Mouse (Mus musculus): ENCODE results near the gene Grwd1.

The Grwd1 gene

DNA sequence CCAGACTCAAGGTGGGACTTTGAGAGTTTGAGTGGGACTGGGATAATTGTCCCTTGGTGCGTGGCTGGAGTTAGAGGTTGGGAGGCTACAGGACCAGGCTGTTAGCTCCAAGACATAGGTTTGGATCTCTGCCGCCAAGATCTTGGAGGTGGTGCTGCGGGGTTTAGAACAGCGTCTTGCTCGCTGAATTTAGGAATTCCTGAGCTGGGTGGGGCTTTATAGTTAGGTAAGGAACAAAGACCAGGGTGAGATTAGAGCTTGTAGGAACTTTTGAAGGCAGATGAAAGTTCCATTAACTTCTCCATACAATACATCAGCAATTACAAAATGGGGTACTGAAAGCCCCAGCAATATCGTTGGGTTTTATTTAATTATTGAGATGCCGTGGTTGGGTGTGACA lies 30.7 kb downstream of the Grwd1 start:
- DNase-seq (ENCODE audit: extremely low spot score, low spot score): no peak

DNA sequence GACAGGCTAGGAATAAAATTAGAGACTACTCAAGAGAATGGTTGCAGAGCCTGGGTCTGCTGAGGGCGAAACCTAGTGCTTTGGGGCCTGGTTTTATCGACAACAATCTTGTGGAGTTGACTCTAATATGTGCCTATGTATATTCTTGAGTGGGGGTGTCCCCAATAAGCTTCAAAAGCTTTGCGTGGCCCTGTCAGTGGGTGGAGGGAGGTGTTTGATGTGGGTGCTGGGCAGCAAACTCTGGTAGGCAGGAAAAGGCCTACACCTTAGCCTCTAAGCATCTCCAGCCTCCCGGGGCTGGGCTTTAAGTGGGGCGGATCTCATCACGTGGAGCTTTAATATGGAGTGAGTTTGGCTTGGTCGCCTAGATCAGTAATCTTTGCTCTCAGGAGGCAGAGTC lies 31.8 kb downstream of the Grwd1 start:
- no peak for DNase-seq (ENCODE audit: extremely low spot score, low spot score)

DNA sequence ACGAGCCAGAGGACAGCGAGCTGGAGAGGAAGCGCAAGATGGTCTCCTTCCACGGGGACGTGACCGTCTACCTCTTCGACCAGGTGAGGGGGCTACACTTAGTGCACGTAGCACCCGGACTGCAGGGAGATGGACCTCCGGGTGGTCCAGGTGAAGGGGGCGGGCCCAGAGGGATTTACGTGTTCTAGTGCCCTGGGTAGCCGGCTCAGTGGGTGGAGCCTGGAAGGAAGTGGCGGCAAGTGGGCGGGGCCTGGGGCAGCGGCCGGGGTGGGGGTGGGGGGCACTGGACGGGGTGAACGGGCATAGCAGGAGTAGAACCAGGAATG lies 32.3 kb downstream of the Grwd1 start:
- no peak for DNase-seq (ENCODE audit: extremely low spot score, low spot score)

DNA sequence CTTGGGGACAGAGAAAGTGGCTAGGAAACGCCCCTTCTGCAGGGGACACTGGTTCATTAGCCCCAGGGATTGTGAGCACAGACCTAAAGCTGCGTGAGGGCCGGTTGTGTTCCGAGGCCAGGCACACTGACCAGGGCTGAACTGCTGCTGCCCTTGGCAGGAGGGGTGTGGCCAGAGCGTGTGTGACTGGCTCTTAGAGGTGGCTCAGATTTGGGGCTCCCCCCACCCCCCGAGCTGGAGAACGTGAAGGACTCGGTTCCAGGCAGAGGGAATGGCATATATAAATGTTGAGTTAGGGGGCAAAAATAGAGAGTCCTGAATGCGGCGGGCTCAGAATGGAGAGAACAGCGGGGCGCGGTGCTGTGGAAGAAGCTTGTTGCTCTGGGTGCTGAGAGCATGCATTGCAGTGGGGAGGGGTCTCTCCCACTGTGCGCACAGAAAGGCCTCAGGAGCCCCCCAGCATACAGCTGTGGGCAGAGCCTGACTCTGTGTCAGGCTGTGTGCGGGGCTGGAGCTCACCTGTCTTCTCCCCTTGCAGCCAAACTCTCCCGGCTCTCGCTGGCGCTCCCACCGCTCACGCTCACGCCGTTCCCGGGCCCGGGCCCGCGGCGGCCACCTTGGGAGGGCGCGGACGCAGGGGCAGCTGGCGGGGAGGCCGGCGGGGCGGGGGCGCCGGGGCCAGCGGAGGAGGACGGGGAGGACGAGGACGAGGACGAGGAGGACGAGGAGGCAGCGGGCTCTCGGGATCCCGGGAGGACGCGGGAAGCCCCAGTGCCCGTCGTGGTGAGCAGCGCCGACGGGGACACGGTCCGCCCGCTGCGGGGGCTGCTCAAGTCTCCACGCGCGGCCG lies 32.9 kb downstream of the Grwd1 start:
- peak; percentile 48 for DNase-seq (ENCODE audit: extremely low spot score, low spot score)

DNA sequence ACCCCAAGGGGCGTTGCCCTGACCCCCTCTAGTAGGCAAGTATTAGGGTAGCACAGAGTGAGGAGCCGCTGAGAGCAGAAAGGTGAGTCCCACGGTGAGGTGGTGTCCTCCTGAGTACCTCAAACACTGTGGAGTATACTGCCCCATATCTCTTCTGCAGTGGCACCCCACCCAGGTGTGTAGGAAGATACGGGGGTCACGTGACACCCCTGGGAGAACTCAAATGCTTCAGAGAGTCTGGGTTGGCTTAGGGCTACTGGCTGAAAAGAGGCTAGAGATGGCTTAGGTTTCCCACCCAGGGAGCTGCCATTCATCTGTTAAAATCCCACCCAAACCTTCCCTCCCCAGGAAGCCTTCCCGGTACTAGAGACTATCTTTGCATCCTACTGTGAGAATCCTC lies 33.8 kb downstream of the Grwd1 start:
- DNase-seq (ENCODE audit: extremely low spot score, low spot score): no peak

DNA sequence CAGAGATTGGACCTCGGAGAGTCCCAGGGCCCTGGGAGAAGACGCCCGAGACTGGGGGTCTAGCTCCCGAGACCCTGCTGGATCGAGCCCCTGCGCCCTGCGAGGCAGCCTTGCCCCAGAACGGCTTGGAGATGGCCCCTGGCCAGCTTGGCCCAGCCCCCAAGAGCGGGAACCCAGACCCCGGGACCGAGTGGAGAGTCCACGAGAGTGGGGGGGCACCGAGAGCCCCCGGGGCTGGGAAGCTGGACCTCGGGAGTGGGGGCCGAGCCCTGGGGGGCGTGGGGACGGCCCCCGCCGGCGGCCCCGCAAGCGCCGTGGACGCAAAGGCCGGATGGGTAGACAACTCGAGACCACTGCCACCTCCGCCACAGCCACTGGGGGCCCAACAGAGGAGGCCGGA lies 35.8 kb downstream of the Grwd1 start:
- no peak for DNase-seq (ENCODE audit: extremely low spot score, low spot score)

DNA sequence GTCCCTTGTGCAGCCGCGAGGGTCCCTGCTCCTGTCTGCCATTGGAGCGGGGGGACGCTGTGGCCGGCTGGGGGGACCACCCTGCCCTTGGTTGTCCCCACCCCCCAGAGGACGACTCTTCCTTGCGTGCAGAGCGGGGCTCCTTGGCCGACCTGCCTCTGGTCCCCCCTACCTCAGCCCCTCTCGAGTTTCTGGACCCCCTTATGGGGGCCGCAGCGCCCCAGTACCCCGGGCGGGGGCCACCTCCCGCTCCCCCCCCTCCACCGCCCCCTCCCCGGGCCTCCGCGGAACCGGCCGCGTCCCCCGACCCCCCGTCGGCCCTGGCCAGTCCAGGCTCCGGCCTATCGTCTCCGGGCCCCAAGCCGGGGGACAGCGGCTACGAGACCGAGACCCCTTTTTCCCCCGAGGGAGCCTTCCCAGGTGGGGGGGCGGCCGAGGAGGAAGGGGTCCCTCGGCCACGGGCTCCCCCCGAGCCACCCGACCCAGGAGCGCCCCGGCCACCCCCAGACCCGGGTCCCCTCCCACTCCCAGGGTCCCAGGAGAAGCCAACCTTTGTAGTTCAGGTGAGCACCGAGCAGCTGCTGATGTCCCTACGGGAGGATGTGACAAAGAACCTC lies 36.7 kb downstream of the Grwd1 start:
- no peak for DNase-seq (ENCODE audit: extremely low spot score, low spot score)

DNA sequence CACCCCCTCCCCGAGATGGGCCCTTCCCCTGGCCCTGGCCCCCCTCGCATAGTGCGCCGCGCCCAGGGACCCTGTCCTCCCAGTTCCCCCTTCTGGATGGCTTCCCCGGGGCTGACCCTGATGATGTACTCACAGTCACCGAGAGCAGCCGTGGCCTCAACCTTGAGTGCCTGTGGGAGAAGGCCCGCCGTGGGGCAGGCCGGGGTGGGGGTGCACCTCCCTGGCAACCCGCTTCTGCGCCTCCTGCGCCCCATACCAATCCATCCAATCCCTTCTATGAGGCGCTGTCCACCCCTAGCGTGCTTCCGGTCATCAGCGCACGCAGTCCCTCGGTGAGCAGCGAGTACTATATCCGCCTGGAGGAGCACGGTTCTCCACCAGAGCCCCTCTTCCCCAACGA lies 37.5 kb downstream of the Grwd1 start:
- no peak for DNase-seq (ENCODE audit: extremely low spot score, low spot score)

DNA sequence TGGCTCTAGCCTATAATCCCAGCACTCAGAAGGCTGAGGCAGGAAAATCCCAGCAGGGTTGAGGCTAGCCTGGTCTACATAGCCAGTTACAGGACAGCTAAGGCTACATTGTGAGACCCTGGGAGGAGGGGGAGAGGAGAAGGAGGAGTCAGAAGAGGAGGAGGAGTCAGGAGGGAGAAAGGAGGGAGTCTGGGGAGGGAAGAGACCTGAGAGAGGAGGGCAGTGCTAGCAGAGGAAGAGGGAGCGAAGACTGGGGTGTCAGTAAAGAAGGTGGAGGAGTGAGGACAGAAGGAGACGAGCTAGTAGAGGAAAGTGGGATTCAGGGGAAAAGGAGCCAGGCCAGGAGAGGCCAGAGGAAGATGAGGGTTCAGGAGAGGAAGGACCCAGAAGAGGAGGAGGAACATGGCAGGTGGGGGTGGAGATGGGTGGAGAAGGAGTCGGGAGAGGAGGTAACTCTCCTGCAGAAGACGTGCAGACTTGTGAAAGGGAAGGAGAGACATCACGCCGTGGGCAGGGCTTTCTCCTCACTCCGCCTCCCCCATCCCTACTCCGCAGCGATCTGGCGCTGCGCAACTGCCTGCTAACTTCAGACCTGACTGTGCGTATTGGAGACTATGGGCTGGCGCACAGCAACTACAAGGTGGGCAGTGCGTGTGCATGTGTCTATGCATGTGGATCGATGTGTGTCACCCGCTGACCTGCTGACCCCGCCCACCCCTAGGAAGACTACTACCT lies 38.8 kb downstream of the Grwd1 start:
- no peak for DNase-seq (ENCODE audit: extremely low spot score, low spot score)

DNA sequence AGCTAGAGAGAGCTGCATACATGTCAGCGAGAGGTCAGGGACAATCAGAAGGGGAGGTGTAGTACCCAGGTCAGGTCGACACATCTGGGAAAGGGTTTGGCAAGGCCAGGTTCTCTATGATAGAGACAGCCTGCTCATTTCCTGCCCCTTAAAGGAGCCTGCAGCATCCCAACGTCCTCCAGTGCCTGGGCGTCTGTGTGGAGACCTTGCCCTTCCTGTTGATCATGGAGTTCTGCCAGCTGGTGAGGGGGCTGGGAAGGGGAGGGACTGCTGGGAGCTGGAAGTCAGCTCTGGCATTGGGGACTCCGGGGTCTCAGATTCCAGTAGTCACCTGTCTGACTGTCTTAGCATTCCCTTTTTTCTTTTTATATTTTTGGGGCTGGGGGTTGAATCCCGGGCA lies 40.0 kb downstream of the Grwd1 start:
- DNase-seq (ENCODE audit: extremely low spot score, low spot score): no peak

DNA sequence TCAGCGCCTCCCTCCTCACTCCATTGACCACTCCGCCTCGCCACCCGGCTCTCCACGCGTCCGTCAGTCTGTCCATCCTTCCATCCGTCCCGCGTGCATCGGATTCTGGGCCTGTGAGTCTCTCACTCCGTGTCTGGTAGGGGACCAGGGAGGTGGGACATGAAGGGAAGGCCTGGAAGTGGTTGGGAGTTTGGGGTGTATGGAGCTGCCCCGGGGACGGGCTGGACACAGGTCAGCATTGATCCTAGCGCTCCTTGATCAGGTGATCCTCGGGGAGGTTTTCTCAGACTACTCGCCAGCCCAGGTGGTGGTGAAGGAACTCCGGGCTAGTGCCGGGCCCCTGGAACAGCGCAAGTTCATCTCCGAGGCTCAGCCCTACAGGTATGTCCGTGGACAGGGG lies 43.1 kb downstream of the Grwd1 start:
- DNase-seq (ENCODE audit: extremely low spot score, low spot score): no peak

DNA sequence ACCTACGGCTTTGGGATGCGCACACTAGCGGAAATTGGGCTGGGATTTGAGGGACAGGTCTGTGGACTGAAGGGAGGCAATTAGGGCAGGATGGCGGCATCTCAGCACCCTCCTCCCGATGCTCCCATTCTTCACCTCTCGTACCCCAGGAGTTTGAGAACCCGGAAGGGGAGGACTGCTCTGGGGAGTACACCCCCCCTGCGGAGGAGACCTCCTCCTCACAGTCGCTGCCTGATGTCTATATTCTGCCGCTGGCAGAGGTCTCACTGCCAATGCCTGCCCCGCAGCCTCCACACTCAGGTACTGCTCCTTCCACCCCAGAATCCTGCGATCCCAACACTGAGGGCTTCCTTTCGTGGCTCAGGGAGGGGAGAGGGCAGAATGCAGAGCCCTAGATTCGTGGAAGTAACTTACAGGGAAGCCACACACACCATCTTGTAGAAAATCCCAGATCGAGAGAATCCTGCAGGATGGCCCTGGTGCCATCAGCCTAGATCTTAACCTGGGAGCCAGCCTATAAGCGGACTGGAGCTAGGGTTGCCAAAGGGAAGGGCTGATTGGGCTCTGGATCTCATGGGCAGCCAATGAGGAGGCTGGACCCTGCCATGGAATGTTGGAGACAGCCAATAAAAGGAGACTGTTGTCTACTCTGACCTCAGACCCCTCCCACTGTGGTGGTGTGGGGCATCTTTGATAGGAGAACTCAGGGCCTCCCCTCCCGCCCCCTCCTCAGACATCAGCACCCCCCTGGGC lies 43.9 kb downstream of the Grwd1 start:
- peak; percentile 52 for DNase-seq (ENCODE audit: extremely low spot score, low spot score)

DNA sequence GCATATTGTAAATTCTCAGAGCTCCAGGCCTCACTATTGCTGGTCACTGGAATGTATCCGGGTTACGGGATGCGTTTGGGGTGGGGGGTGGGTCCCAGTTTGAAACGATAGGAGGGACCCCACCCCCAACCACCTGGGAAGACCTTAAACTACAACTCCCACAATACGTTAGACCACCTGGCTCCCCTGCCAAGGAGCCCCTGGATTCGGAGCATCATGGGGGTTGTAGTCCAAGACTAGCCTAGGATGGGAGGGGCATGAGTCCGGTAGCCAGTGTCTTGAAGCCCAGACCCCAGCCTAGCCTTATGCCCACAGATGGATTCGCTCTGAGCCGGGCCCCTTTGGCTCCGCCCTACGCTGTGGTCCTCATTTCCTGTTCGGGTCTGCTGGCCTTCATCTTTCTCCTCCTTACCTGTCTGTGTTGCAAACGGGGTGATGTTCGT lies 44.6 kb downstream of the Grwd1 start:
- DNase-seq (ENCODE audit: extremely low spot score, low spot score): peak; percentile 70

DNA sequence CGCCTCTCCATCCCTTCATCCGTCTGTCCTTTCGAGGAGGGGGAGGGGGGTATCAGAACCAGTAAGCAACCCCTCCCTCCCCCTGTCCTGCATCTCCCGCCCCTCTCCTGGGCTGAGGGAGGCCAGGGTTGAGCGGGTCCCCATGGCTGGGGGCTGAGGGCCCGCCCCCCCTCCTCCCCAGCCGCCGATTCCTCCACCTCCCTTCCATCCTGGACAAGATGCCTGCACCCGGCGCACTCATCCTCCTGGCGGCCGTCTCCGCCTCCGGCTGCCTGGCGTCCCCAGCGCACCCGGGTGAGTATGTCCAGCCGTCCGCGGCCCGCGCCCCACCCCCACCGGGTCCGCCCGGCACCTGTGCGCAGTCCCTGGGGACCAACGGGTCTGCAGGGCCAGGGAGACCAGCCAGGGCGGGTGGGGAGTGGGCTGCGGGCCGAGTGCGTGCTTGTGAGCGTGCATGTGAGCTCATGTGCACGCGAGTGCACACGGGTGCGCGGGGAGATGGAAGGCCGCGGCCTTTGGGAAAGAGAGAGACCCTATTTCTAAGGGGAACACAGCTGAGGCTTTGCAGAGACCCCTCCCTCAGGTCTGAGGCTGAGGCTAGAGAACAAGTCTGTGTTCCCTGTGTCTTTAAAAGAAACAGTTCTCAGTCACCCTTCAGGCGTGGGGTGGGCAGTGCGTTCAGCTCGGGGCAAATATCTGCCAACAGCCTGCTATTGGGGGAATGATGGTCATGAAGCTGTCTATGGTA lies 45.2 kb downstream of the Grwd1 start:
- DNase-seq (ENCODE audit: extremely low spot score, low spot score): peak; percentile 87

DNA sequence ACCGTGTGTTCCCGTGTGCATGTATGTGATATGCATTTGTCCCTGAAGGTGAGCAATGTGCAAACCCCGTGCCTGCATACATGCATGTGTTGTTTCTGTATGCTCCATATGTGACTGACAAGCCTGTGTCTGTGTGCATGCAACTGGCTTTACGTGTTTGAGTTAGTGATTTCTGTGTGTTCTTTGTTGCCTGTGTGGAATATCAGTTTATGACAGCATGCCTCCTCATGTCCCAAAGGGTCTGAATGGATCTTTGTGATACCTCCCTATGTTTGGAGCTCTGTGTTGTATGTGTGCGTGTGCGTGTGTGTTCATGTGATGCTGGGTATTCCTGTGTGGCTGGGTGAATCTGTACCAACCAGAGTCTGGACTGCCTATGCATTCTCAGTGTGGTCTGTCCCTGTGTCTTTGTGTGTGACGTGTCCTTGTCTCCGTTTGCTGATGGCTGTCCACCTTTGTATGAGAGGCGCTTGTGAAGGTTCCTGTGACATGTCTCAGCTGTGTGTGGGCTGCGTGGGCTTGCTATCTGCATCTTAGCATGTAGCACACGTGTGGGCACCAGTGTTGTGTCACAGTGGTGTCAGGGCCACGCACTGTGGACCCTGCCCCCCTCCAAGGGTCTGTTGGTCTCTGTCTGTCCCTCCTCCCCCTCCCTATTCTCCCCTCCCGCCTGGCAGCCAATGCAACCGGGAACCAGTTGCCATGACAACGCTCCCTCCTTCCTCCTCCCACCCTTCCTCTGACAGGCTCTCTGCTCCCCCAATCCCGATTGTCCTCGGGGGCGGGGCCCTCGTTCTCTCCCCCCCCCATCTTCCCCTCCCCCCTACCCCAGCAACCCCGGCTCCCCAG lies 46.0 kb downstream of the Grwd1 start, which contains the start of gene Sult2b1:
TSS of gene Sult2b1 (minus strand) at position 146 of the 849 bp plus-strand sequence.
- DNase-seq (ENCODE audit: extremely low spot score, low spot score): no peak

DNA sequence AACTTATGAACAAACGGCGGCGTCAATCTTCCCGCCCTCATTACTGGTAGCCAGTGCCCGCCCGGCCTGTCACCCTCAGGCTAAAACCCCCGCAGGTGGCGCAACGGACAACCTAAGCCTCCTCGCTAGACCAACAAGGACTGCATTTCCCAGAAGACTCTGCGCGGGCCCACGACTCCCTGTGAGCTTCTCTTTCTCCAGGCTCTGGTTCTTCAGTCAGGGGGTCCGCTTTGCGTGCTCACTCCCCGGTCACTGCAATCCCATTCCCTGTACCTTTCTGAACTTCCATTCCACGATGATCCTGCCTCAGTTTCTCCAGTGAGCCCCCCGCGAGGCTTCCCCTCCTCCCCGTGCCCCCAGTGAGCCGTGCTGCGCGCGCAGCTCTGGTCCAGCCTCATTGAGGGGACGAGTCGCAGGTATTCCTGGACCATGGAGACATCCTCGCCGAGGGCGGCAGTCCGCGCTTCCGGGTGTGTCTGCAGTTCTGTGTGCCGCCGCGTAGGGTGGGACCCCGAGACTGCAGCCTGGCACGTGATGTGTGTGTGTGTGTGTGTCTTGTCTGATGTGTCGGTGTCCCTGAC lies 47.1 kb downstream of the Grwd1 start, which contains the start of gene Lmtk3:
TSS of gene Lmtk3 (plus strand) at position 228 of the 581 bp plus-strand sequence.
- DNase-seq (ENCODE audit: extremely low spot score, low spot score): peak; percentile 82

DNA sequence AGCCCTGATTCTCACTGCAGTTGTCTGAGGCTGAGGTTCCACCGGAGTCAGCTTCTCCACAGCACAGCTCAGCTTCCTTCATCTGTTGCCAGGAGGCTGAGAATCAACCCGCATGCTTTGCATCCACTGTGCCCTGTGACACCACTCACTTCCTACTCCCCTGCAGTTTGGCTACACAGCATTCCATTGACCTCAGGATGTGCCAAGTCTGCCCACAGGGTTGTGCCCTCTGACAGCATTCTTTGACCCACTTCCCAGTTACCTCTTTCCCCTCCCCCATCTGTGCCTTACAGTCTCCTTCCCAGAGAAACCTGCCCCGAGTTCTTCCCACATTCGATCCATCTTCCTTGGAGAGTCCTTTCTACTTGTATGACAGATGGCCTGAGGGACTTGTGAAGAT lies 48.5 kb downstream of the Grwd1 start:
- DNase-seq (ENCODE audit: extremely low spot score, low spot score): no peak

DNA sequence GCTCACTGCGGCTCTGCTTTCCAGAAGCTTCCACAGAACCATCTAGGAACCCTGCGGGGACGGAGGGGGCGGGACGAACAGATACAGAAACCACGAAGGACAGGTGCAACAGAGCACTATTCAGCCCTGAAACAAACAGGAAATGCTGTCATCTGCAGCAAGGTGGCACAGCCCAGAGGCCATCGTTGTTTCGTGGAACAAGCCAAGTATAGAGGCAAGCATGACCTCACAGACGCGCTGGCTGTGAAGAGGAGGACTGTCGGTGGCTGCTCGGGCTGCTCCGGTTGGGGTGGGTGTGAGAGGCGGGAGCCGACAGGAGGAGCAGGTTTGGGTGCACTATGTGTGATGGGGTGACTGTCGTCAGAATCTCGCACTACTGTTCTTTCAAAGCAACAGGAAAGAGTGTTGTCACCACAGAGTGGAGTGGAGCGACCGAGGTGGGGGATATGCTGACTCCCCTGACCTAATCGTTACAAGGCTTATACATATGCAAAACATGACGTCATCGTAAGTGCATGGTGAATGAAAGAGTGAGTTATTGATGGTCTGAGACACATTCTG lies 51.6 kb downstream of the Grwd1 start:
- no peak for DNase-seq (ENCODE audit: extremely low spot score, low spot score)

DNA sequence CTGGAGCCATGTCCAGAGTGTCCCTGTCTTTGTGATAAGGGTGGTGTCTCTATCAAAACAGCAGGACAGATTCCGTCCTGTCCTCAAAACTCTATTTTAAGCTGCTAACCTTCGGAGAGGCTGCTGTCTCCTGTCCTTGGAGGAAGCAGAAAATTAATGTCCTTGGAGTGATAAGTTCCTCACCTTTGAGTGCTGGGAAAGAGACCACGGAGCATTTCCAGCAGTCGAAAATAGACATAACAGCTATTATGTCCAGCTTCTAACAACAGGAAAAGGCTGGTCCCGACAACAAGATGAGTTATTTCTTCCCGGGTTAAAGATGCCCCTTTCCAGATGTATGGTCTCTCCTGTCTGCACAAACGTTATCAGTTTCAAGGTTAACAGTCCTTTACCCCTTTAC lies 55.5 kb downstream of the Grwd1 start:
- DNase-seq (ENCODE audit: extremely low spot score, low spot score): no peak
